Comparison of ENCODE assay signal across 10 mouse cellular contexts in the genomic region with DNA sequence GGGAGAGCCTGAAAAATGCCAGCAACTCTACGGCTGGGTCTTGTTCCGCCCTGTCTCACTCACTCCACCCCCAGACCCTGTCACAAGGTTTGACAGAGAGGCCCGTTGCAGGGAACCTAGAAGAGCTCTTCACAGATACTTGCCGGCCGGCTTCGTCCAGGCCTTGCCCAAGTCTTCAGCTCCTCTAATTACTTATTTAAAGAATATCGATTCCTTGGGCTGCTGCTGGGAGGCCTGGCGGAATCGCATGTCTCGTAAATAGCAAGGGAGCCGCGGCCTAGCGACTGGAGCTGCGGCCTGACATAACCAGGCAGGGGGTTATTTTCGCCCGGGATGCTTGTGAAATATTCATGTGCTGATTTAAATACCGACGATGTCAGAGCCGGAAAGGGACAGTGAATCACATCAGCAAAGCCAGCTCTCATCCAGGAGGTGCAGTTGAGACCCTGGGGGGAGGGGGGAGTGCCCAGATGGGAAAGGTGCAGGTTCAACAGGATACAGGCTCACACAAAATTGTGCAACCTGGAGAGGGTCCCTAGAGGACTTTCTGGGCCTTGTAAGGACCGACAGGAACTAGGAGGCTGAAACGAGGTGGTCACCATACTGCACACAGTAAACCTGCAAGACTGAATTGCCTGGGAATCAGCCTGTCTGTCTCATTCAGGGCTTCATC. TPM values are rescaled to one million over a fixed set of nuclear protein-coding genes. Genes with fewer than 3 reads are reported as not detected.
DNase-seq lines count a peak whose midpoint lies in the region; ATAC-seq and TF ChIP-seq lines count a peak whose summit lies in the region.
"Had no signal": no experiment of that assay in that cellular context is flagged by ENCODE, and none has a peak within 500 bp of the region (broad histone marks: within the 10 kb centered on the region; RNA-seq: fewer than 3 reads in every experiment).

No protein-coding gene starts in this region.

- no peaks in the 10 kb centered on the region for H3K36me3 ChIP-seq in heart, embryonic 15.5 days
- H3K36me3 ChIP-seq in heart, adult 2 months (ENCODE audit: control insufficient read depth, insufficient read depth, low read length) = no peaks in the 10 kb centered on the region
- no peaks in the 10 kb centered on the region for H3K36me3 ChIP-seq in embryonic facial prominence, embryonic 13.5 days
- H3K36me3 ChIP-seq in limb, embryonic 11.5 days (ENCODE audit: control insufficient read depth, insufficient read depth, low read length) = no peaks in the 10 kb centered on the region
- H3K36me3 ChIP-seq: G1E had no signal

- no peak overlapping the region for H3K27ac ChIP-seq in heart, embryonic 15.5 days
- H3K27ac ChIP-seq in heart, adult 2 months = no peak overlapping the region
- H3K27ac ChIP-seq in embryonic facial prominence, embryonic 13.5 days = peak overlapping the region; percentile 73
- H3K27ac ChIP-seq in limb, embryonic 11.5 days (replicated peaks; ENCODE audit: low read depth, low read length) = no peak overlapping the region

- 20% methylated on average over 21 of the region's 21 CpGs for WGBS in heart, embryonic 15.5 days
- WGBS in heart, adult 2 months = 56% methylated on average over 21 of the region's 21 CpGs
- 12% methylated on average over 21 of the region's 21 CpGs for WGBS in embryonic facial prominence, embryonic 13.5 days
- WGBS in limb, embryonic 11.5 days = 8% methylated on average over 21 of the region's 21 CpGs

- H3K4me3 ChIP-seq in heart, embryonic 15.5 days = no peak overlapping the region; the same call in 1 of the 2 replicates
- H3K4me3 ChIP-seq in heart, adult 2 months = no peak overlapping the region
- H3K4me3 ChIP-seq in embryonic facial prominence, embryonic 13.5 days = 0 out of 2 replicates have a peak overlapping the region, but pooled peaks have one; percentile 2
- H3K4me3 ChIP-seq in limb, embryonic 11.5 days (ENCODE audit: low read depth, low read length) = no peak overlapping the region
- H3K4me3 ChIP-seq: erythroblast, embryonic 14.5 days had no signal

- no peaks in the 10 kb centered on the region for H3K79me2 ChIP-seq in heart, adult 2 months (replicated peaks; ENCODE audit: control insufficient read depth, insufficient read depth, low read length)

- no peak for TF ChIP-seq EP300 in heart, adult 2 months (IDR thresholded peaks at IDR 0.05; ENCODE audit: insufficient read depth, low read depth, low read length)

- ATAC-seq in heart, embryonic 15.5 days (replicated peaks; ENCODE audit: insufficient number of reproducible peaks, insufficient read depth, low FRiP score, low read depth) = no peak; the same call in 1 of the 2 replicates
- peak; percentile 49; the same call in 1 of the 2 replicates for ATAC-seq in embryonic facial prominence, embryonic 13.5 days (ENCODE audit: insufficient number of reproducible peaks, insufficient read depth, low FRiP score, low TSS enrichment, low read depth)
- peak; percentile 35; the same call in 1 of the 2 replicates for ATAC-seq in limb, embryonic 11.5 days (ENCODE audit: insufficient number of reproducible peaks, low FRiP score, low TSS enrichment, low read depth)

- TF ChIP-seq CTCF in heart, adult 2 months (IDR thresholded peaks at IDR 0.05) = no peak

- no peak overlapping the region for H3K9ac ChIP-seq in heart, embryonic 15.5 days
- H3K9ac ChIP-seq in heart, adult 2 months (ENCODE audit: low read depth, low read length) = no peak overlapping the region
- H3K9ac ChIP-seq in embryonic facial prominence, embryonic 13.5 days = peak overlapping the region; percentile 63
- H3K9ac ChIP-seq in limb, embryonic 11.5 days (ENCODE audit: low read length) = peak overlapping the region; percentile 43

- intact Hi-C loops in heart, adult 2 months (cut with DNase I) = no loop called here

- H3K27me3 ChIP-seq in heart, embryonic 15.5 days = no peaks in the 10 kb centered on the region
- H3K27me3 ChIP-seq in heart, adult 2 months (ENCODE audit: control insufficient read depth, insufficient read depth, low read length) = no peaks in the 10 kb centered on the region
- H3K27me3 ChIP-seq in embryonic facial prominence, embryonic 13.5 days = no peaks in the 10 kb centered on the region; the same call in 1 of the 2 replicates
- peaks cover 2% of the 10 kb centered on the region; the same call in 1 of the 2 replicates for H3K27me3 ChIP-seq in limb, embryonic 11.5 days (ENCODE audit: control insufficient read depth, insufficient read depth, low read length)

- DNase-seq in heart, adult 2 months = no peak
- DNase-seq in limb, embryonic 11.5 days (ENCODE audit: low spot score) = peak; percentile 55
- peak; percentile 44 for DNase-seq in neural tube, embryonic 10.5 days (ENCODE audit: extremely low spot score, low spot score)
- no peak for DNase-seq in layer of hippocampus, adult 9-10 months (ENCODE audit: low spot score)
- DNase-seq in adrenal gland, adult (ENCODE audit: inconsistent age in 2 of 2, low spot score in 1 of 2) = no peak
- no peak for DNase-seq in right cerebral cortex, postnatal 4 days

- TF ChIP-seq POLR2A in heart, adult 2 months (IDR thresholded peaks at IDR 0.05; ENCODE audit: insufficient read depth, low read depth, low read length) = no peak

- H3K4me1 ChIP-seq in heart, embryonic 15.5 days (replicated peaks) = peaks cover 17% of the 10 kb centered on the region
- peaks cover 7% of the 10 kb centered on the region for H3K4me1 ChIP-seq in heart, adult 2 months (ENCODE audit: control insufficient read depth, insufficient read depth, low read length)
- peaks cover 27% of the 10 kb centered on the region for H3K4me1 ChIP-seq in embryonic facial prominence, embryonic 13.5 days
- peaks cover 10% of the 10 kb centered on the region for H3K4me1 ChIP-seq in limb, embryonic 11.5 days (ENCODE audit: control insufficient read depth, insufficient read depth, low read length)

- H3K9me3 ChIP-seq in heart, embryonic 15.5 days (replicated peaks) = no peaks in the 10 kb centered on the region
- no peaks in the 10 kb centered on the region for H3K9me3 ChIP-seq in embryonic facial prominence, embryonic 13.5 days
- no peaks in the 10 kb centered on the region for H3K9me3 ChIP-seq in limb, embryonic 11.5 days (ENCODE audit: control insufficient read depth, low read length)
- H3K9me3 ChIP-seq: G1E had no signal

- H3K4me2 ChIP-seq in heart, embryonic 15.5 days = peak overlapping the region; percentile 30
- peak overlapping the region; percentile 46 for H3K4me2 ChIP-seq in embryonic facial prominence, embryonic 13.5 days
- H3K4me2 ChIP-seq in limb, embryonic 11.5 days (ENCODE audit: low read depth, severe bottlenecking) = peak overlapping the region; percentile 24; the same call in 1 of the 2 replicates

RNA-seq across cellular contexts. Expression of a gene that starts 17.6 kb away (rescaled TPM):
- 1.3 and 2.1 TPM in 2 replicates for polyA plus RNA-seq in heart, embryonic 15.5 days (2015; fragmentation: Nextera tagmentation; extraction: Ambion mirVana)
- under 1 TPM; 0.48 to 0.81 TPM for total RNA-seq in heart, adult 2 months (2021)
- polyA plus RNA-seq in heart, adult 2 months (2012; rRNA removed) = 0.61 and 0.64 TPM in 2 replicates
- 0.22 and 0.56 TPM in 2 replicates for polyA plus RNA-seq in embryonic facial prominence, embryonic 13.5 days (2015; fragmentation: Nextera tagmentation; extraction: Ambion mirVana)
- 0.80 and 0.82 TPM in 2 replicates for polyA plus RNA-seq in limb, embryonic 11.5 days (2014; fragmentation: Nextera tagmentation; extraction: Ambion mirVana)
- polyA plus RNA-seq: erythroblast, embryonic 14.5 days; G1E had no signal

RNA-seq across cellular contexts. Expression of a gene that starts 54.8 kb away (rescaled TPM):
- 23.4 and 24.5 TPM in 2 replicates for polyA plus RNA-seq in heart, embryonic 15.5 days (2015; fragmentation: Nextera tagmentation; extraction: Ambion mirVana)
- total RNA-seq in heart, adult 2 months (2021) = 10 to 100 TPM; 17.4 to 20.0 TPM
- polyA plus RNA-seq in heart, adult 2 months (2012; rRNA removed) = 1.5 and 3.5 TPM in 2 replicates
- polyA plus RNA-seq in embryonic facial prominence, embryonic 13.5 days (2015; fragmentation: Nextera tagmentation; extraction: Ambion mirVana) = 35.3 and 38.7 TPM in 2 replicates
- polyA plus RNA-seq in limb, embryonic 11.5 days (2014; fragmentation: Nextera tagmentation; extraction: Ambion mirVana) = 60.2 and 63.2 TPM in 2 replicates

Comparison
In these comparisons a context has a peak if more than half of its experiments do, and no peak if none do; other contexts are left out.
1. H3K9ac ChIP-seq: peak in embryonic facial prominence, embryonic 13.5 days (single experiment) and limb, embryonic 11.5 days (single experiment); none in heart, embryonic 15.5 days (single experiment) and heart, adult 2 months (single experiment).
2. DNase-seq: peak in limb, embryonic 11.5 days (single experiment) and neural tube, embryonic 10.5 days (single experiment); none in heart, adult 2 months (0 of 2), layer of hippocampus, adult 9-10 months (single experiment), adrenal gland, adult (0 of 2) and right cerebral cortex, postnatal 4 days (single experiment).
3. Peak in every context shown above with its lines, with median percentiles within 50 percentile points of each other: H3K4me2 ChIP-seq.